Mouse (Mus musculus) lung, embryonic 15.5 days (tissue): ENCODE results near the gene Slc1a3. TPM values are rescaled to one million over a fixed set of nuclear protein-coding genes. Genes with fewer than 3 reads are reported as not detected.

Experiments
- ATAC-seq: fragments of 200-750 bp; cut with Nextera tagmentation; 2 replicates; pipeline ENCODE4 v1.8.0; 2017; ENCODE audit warnings: moderate number of reproducible peaks, borderline replicate concordance; ENCODE audit not compliant: low FRiP score, low TSS enrichment; ENCODE audit errors: extremely low read depth
- H3K27ac ChIP-seq: fragments of 300-500 bp; sonication (generic); 2 replicates; pipeline ENCODE4 v1.5.1; 2015; ENCODE audit warnings: moderate library complexity, mild to moderate bottlenecking, inconsistent platforms
- H3K27me3 ChIP-seq: fragments of 300-500 bp; sonication (generic); 2 replicates; pipeline ENCODE4 v1.6.1; 2015; ENCODE audit warnings: inconsistent platforms
- H3K36me3 ChIP-seq: fragments of 300-500 bp; sonication (generic); 2 replicates; pipeline ENCODE4 v1.6.1; 2015; ENCODE audit warnings: inconsistent platforms
- H3K4me1 ChIP-seq: fragments of 300-500 bp; sonication (generic); 2 replicates; pipeline ENCODE4 v1.6.1; 2015; ENCODE audit warnings: inconsistent platforms
- H3K4me2 ChIP-seq: fragments of 300-500 bp; sonication (generic); 2 replicates; pipeline ENCODE4 v1.6.1; 2015; ENCODE audit warnings: inconsistent platforms, mild to moderate bottlenecking, moderate library complexity
- H3K4me3 ChIP-seq: fragments of 300-500 bp; sonication (generic); 2 replicates; pipeline ENCODE4 v1.5.1; 2015; ENCODE audit warnings: mild to moderate bottlenecking, inconsistent platforms
- H3K9ac ChIP-seq: fragments of 300-500 bp; sonication (generic); 2 replicates; pipeline ENCODE4 v1.6.1; 2015; ENCODE audit warnings: inconsistent platforms
- H3K9me3 ChIP-seq: fragments of 300-500 bp; sonication (generic); 2 replicates; pipeline ENCODE4 v1.6.1; 2016; ENCODE audit warnings: inconsistent platforms
- WGBS: fragments of 180-500 bp; shearing (Covaris S2); methylation state at CpG from one replicate; pipeline ENCODE4 v1.1.7; 2015; 5-methylcytosine and 5-hydroxymethylcytosine counted together
- polyA plus RNA-seq: library from polyadenylated mRNA; unstranded; fragments of >200 nt; fragmentation: Nextera tagmentation; extraction: Ambion mirVana; gene quantifications from 2 replicates; pipeline ENCODE4 v1.2.1, GENCODE M21; 2015

The Slc1a3 gene
- polyA plus RNA-seq, 1 experiment from 2014 or later, result 23.8 TPM

- no peak overlapping the region for H3K4me2 ChIP-seq
- no peaks in the 10 kb centered on the region for H3K9me3 ChIP-seq
- no peaks in the 10 kb centered on the region for H3K36me3 ChIP-seq
- H3K27me3 ChIP-seq, result no peaks in the 10 kb centered on the region
- peaks cover 17% of the 10 kb centered on the region; the same call in 1 of the 2 replicates for H3K4me1 ChIP-seq
- peak overlapping the region; percentile 49; the same call in 1 of the 2 replicates for H3K27ac ChIP-seq
- no peak overlapping the region for H3K4me3 ChIP-seq
- 14% methylated on average over 5 of the region's 5 CpGs for WGBS
- ATAC-seq, result peak; percentile 35; the same call in 1 of the 2 replicates
- H3K9ac ChIP-seq, result no peak overlapping the region
Measured at GRCm38 (mm10) chr15:8676211-8676691, 34.3 kb downstream of the Slc1a3 start.

GRCm38 (mm10) chr15:8675616-8676015, 34.9 kb downstream of the Slc1a3 start:
- no peak overlapping the region for H3K9ac ChIP-seq
- ATAC-seq, result no peak
- peaks cover 17% of the 10 kb centered on the region; the same call in 1 of the 2 replicates for H3K4me1 ChIP-seq

GRCm38 (mm10) chr15:8672532-8672931, 38.0 kb downstream of the Slc1a3 start:
- Histone ChIP-seq H3K36me3 (no peaks in the 10 kb centered on the region), H3K9ac (no peak overlapping the region)

More at GRCm38 (mm10) chr15:8675616-8676015, 34.9 kb downstream of the Slc1a3 start:
- Histone ChIP-seq H3K27me3 (no peaks in the 10 kb centered on the region), H3K9me3 (no peaks in the 10 kb centered on the region), H3K4me3 (no peak overlapping the region), H3K36me3 (no peaks in the 10 kb centered on the region), H3K27ac (no peak overlapping the region), H3K4me2 (no peak overlapping the region)
- WGBS, result 85% methylated on average over 4 of the region's 4 CpGs

GRCm38 (mm10) chr15:8667849-8668522, 42.6 kb downstream of the Slc1a3 start:
- 93% methylated on average over 25 of the region's 25 CpGs for WGBS
- H3K4me3 ChIP-seq, result no peak overlapping the region
- H3K9me3 ChIP-seq, result no peaks in the 10 kb centered on the region
- no peaks in the 10 kb centered on the region for H3K36me3 ChIP-seq
- H3K9ac ChIP-seq, result no peak overlapping the region
- H3K4me2 ChIP-seq, result no peak overlapping the region
- H3K4me1 ChIP-seq, result peaks cover 19% of the 10 kb centered on the region
- no peak overlapping the region for H3K27ac ChIP-seq
- H3K27me3 ChIP-seq, result no peaks in the 10 kb centered on the region
- ATAC-seq, result no peak

More at GRCm38 (mm10) chr15:8672532-8672931, 38.0 kb downstream of the Slc1a3 start:
- ATAC-seq, result no peak
- H3K27me3 ChIP-seq, result no peaks in the 10 kb centered on the region
- H3K9me3 ChIP-seq, result no peaks in the 10 kb centered on the region
- peak overlapping the region; percentile 34; the same call in 1 of the 2 replicates for H3K27ac ChIP-seq
- H3K4me1 ChIP-seq, result peaks cover 17% of the 10 kb centered on the region; the same call in 1 of the 2 replicates
- no peak overlapping the region for H3K4me2 ChIP-seq
- WGBS, result 54% methylated on average over 5 of the region's 5 CpGs
- no peak overlapping the region for H3K4me3 ChIP-seq

GRCm38 (mm10) chr15:8665675-8666350, 44.8 kb downstream of the Slc1a3 start:
- Histone ChIP-seq H3K4me1 (peaks cover 15% of the 10 kb centered on the region), H3K4me3 (no peak overlapping the region), H3K9me3 (no peaks in the 10 kb centered on the region), H3K4me2 (no peak overlapping the region), H3K27me3 (no peaks in the 10 kb centered on the region), H3K9ac (no peak overlapping the region), H3K27ac (no peak overlapping the region), H3K36me3 (no peaks in the 10 kb centered on the region)
- whole genome bisulfite sequencing, result 81% methylated on average over 15 of the region's 15 CpGs
- no peak for ATAC-seq

- H3K27ac ChIP-seq, result peak overlapping the region; percentile 55
- WGBS, result 44% methylated on average over 17 of the region's 17 CpGs
- H3K9me3 ChIP-seq, result no peaks in the 10 kb centered on the region
- peaks cover 32% of the 10 kb centered on the region for H3K4me1 ChIP-seq
- peak; percentile 81 for ATAC-seq
- no peak overlapping the region for H3K9ac ChIP-seq
- no peak overlapping the region for H3K4me3 ChIP-seq
- peak overlapping the region; percentile 26 for H3K4me2 ChIP-seq
- H3K27me3 ChIP-seq, result no peaks in the 10 kb centered on the region
- H3K36me3 ChIP-seq, result no peaks in the 10 kb centered on the region
Measured at GRCm38 (mm10) chr15:8663348-8664099, 47.0 kb downstream of the Slc1a3 start.

- H3K27me3 ChIP-seq, result no peaks in the 10 kb centered on the region
- WGBS, result 52% methylated on average over 6 of the region's 6 CpGs
Measured at GRCm38 (mm10) chr15:8661856-8662255, 48.7 kb downstream of the Slc1a3 start.

GRCm38 (mm10) chr15:8659977-8660376, 50.6 kb downstream of the Slc1a3 start:
- Histone ChIP-seq H3K9ac (no peak overlapping the region), H3K36me3 (no peaks in the 10 kb centered on the region), H3K9me3 (no peaks in the 10 kb centered on the region), H3K4me1 (peaks cover 49% of the 10 kb centered on the region), H3K27ac (peak overlapping the region; percentile 81), H3K4me3 (no peak overlapping the region), H3K27me3 (no peaks in the 10 kb centered on the region), H3K4me2 (no peak overlapping the region)
- WGBS, result 74% methylated on average over 4 of the region's 4 CpGs
- no peak for ATAC-seq

More at GRCm38 (mm10) chr15:8661856-8662255, 48.7 kb downstream of the Slc1a3 start:
- Histone ChIP-seq H3K4me3 (no peak overlapping the region), H3K4me2 (no peak overlapping the region), H3K4me1 (peaks cover 41% of the 10 kb centered on the region), H3K9me3 (no peaks in the 10 kb centered on the region), H3K27ac (no peak overlapping the region), H3K9ac (no peak overlapping the region), H3K36me3 (no peaks in the 10 kb centered on the region)
- ATAC-seq, result no peak

GRCm38 (mm10) chr15:8659483-8659971, 51.0 kb downstream of the Slc1a3 start:
- H3K4me1 ChIP-seq, result peaks cover 49% of the 10 kb centered on the region
- peak overlapping the region; percentile 9; the same call in 1 of the 2 replicates for H3K4me2 ChIP-seq
- ATAC-seq, result peak; percentile 11; the same call in 1 of the 2 replicates
- no peaks in the 10 kb centered on the region for H3K27me3 ChIP-seq
- peak overlapping the region; percentile 81 for H3K27ac ChIP-seq
- no peak overlapping the region for H3K9ac ChIP-seq
- H3K9me3 ChIP-seq, result no peaks in the 10 kb centered on the region
- no peaks in the 10 kb centered on the region for H3K36me3 ChIP-seq
- 23% methylated on average over 8 of the region's 8 CpGs for WGBS
- H3K4me3 ChIP-seq, result no peak overlapping the region

- peak overlapping the region; percentile 84 for H3K27ac ChIP-seq
- ATAC-seq, result peak; percentile 91
- 50% methylated on average over 8 of the region's 8 CpGs for WGBS
- H3K27me3 ChIP-seq, result no peaks in the 10 kb centered on the region
- H3K9ac ChIP-seq, result no peak overlapping the region
- no peak overlapping the region for H3K4me3 ChIP-seq
- peaks cover 40% of the 10 kb centered on the region for H3K4me1 ChIP-seq
- no peaks in the 10 kb centered on the region for H3K36me3 ChIP-seq
- no peaks in the 10 kb centered on the region for H3K9me3 ChIP-seq
- H3K4me2 ChIP-seq, result no peak overlapping the region
Measured at GRCm38 (mm10) chr15:8658086-8658980, 52.2 kb downstream of the Slc1a3 start.
